In genomic region chr2:146744396-146744795, GRCm38 (mm10) we compare ENCODE assay signal across 20 mouse cellular contexts.
"Had no signal": no experiment of that assay in that cellular context is flagged by ENCODE, and none has a peak within 500 bp of the region (broad histone marks: within the 10 kb centered on the region; RNA-seq: fewer than 3 reads in every experiment).

No protein-coding gene starts in this region.

- H3K9me3 ChIP-seq: limb, embryonic 10.5 days; limb, embryonic 13.5 days; liver, embryonic 12.5 days; liver, embryonic 15.5 days; lung, embryonic 15.5 days; megakaryocyte, embryonic 14.5 days; midbrain, embryonic 12.5 days; stomach, embryonic 15.5 days had no signal

- H3K4me3 ChIP-seq: limb, embryonic 10.5 days; limb, embryonic 13.5 days; liver, embryonic 12.5 days; liver, embryonic 15.5 days; lung, embryonic 15.5 days; megakaryocyte, embryonic 14.5 days; midbrain, embryonic 12.5 days; stomach, embryonic 15.5 days had no signal

- ATAC-seq: intestine, postnatal 0 days; liver, embryonic 12.5 days had no signal

- H3K36me3 ChIP-seq: limb, embryonic 10.5 days; limb, embryonic 13.5 days; liver, embryonic 12.5 days; liver, embryonic 15.5 days; lung, embryonic 15.5 days; midbrain, embryonic 12.5 days; stomach, embryonic 15.5 days had no signal

- H3K9ac ChIP-seq: limb, embryonic 13.5 days; liver, embryonic 12.5 days; liver, embryonic 15.5 days; lung, embryonic 15.5 days; midbrain, embryonic 12.5 days; stomach, embryonic 15.5 days had no signal

- H3K4me1 ChIP-seq: limb, embryonic 10.5 days; limb, embryonic 13.5 days; liver, embryonic 12.5 days; liver, embryonic 15.5 days; lung, embryonic 15.5 days; megakaryocyte, embryonic 14.5 days; stomach, embryonic 15.5 days had no signal

- DNase-seq: kidney, adult 2 months; kidney, postnatal 25 days; layer of hippocampus, adult 9-11 months; liver; lung, adult 18-20 months; lung, postnatal 10 days; lung, postnatal 36 days; right cerebral cortex, postnatal 25 days; spleen, adult 18-20 months; thymus, postnatal 25 days had no signal

- H3K27ac ChIP-seq: kidney, postnatal 0 days; limb, embryonic 10.5 days; limb, embryonic 13.5 days; liver, embryonic 12.5 days; liver, embryonic 15.5 days; lung, embryonic 15.5 days; stomach, embryonic 15.5 days had no signal

- H3K4me2 ChIP-seq: limb, embryonic 13.5 days; liver, embryonic 12.5 days; liver, embryonic 15.5 days; lung, embryonic 15.5 days; stomach, embryonic 15.5 days had no signal

- H3K27me3 ChIP-seq: limb, embryonic 13.5 days; liver, embryonic 12.5 days; liver, embryonic 15.5 days; lung, embryonic 15.5 days; stomach, embryonic 15.5 days had no signal
